Mouse (Mus musculus) lung, postnatal 25 days (tissue): ENCODE results near the gene Pcare.
"Not testable (repeated sequence)": the region's sequence is repeated elsewhere in the genome, so short reads cannot be mapped to it uniquely, and the experiment has no call there.

Source experiments
- DNase-seq: peaks from one replicate; pipeline ENCODE4 v3.0.0; 2022; ENCODE audit warnings: low spot score

Gene Pcare

GRCm38 (mm10) chr17:71752831-71753230, at the start of gene Pcare:
TSS of gene Pcare (minus strand) at chr17:71752894.
- no peak for DNase-seq

- DNase-seq: no peak
Measured at GRCm38 (mm10) chr17:71795521-71796205, 43.0 kb upstream of the Pcare start.

GRCm38 (mm10) chr17:71791622-71792021, 38.9 kb upstream of the Pcare start:
- no peak for DNase-seq

- DNase-seq: no peak
Measured at GRCm38 (mm10) chr17:71791109-71791508, 38.4 kb upstream of the Pcare start.

GRCm38 (mm10) chr17:71786456-71786855, 33.8 kb upstream of the Pcare start:
- DNase-seq: no peak

GRCm38 (mm10) chr17:71783366-71783735, 30.7 kb upstream of the Pcare start:
- no peak for DNase-seq

- DNase-seq: no peak
Measured at GRCm38 (mm10) chr17:71782699-71783365, 30.1 kb upstream of the Pcare start.

- DNase-seq: no peak
Measured at GRCm38 (mm10) chr17:71782242-71782698, 29.6 kb upstream of the Pcare start.

- DNase-seq: peak; percentile 69
Measured at GRCm38 (mm10) chr17:71780945-71781344, 28.3 kb upstream of the Pcare start.

GRCm38 (mm10) chr17:71780490-71780889, 27.8 kb upstream of the Pcare start:
- no peak for DNase-seq

- no peak for DNase-seq
Measured at GRCm38 (mm10) chr17:71778696-71779095, 26.0 kb upstream of the Pcare start.

- DNase-seq: no peak
Measured at GRCm38 (mm10) chr17:71775279-71775678, 22.6 kb upstream of the Pcare start.

GRCm38 (mm10) chr17:71774173-71774572, 21.5 kb upstream of the Pcare start:
- DNase-seq: no peak

- DNase-seq: no peak
Measured at GRCm38 (mm10) chr17:71770696-71771095, 18.0 kb upstream of the Pcare start.

GRCm38 (mm10) chr17:71769564-71769963, 16.9 kb upstream of the Pcare start:
- DNase-seq: no peak

- DNase-seq: not testable (repeated sequence)
Measured at GRCm38 (mm10) chr17:71768173-71768572, 15.5 kb upstream of the Pcare start, which contains the start of gene Clip4. TSS of gene Clip4 (plus strand) at chr17:71768473.

GRCm38 (mm10) chr17:71760536-71760935, 7.8 kb upstream of the Pcare start:
- no peak for DNase-seq

GRCm38 (mm10) chr17:71749616-71750168, 3.0 kb downstream of the Pcare start:
- DNase-seq: no peak

GRCm38 (mm10) chr17:71747561-71747960, 5.1 kb downstream of the Pcare start:
- no peak for DNase-seq

GRCm38 (mm10) chr17:71746114-71746513, 6.6 kb downstream of the Pcare start:
- DNase-seq: no peak

- peak; percentile 39 for DNase-seq
Measured at GRCm38 (mm10) chr17:71742935-71743334, 9.8 kb downstream of the Pcare start.

- no peak for DNase-seq
Measured at GRCm38 (mm10) chr17:71742156-71742555, 10.5 kb downstream of the Pcare start.

GRCm38 (mm10) chr17:71736442-71736841, 16.3 kb downstream of the Pcare start:
- no peak for DNase-seq
